Mouse (Mus musculus) hindbrain, postnatal 0 days (tissue): ENCODE data around the gene Cbr4. TPM values are rescaled to one million over a fixed set of nuclear protein-coding genes. Genes with fewer than 3 reads are reported as not detected.

Source experiments
- ATAC-seq: fragments of 200-750 bp; cut with Nextera tagmentation; 2 replicates; pipeline ENCODE4 v1.8.0; 2017; ENCODE audit warnings: mild to moderate bottlenecking, moderate TSS enrichment, moderate library complexity
- DNase-seq: peaks from one replicate; pipeline ENCODE4 v3.0.0-alpha.2; 2015; ENCODE audit warnings: low spot score
- H3K27ac ChIP-seq: fragments of 300-500 bp; sonication (generic); 2 replicates; pipeline ENCODE4 v1.5.1; 2014; ENCODE audit warnings: mild to moderate bottlenecking
- H3K27me3 ChIP-seq: fragments of 300-500 bp; sonication (generic); 2 replicates; pipeline ENCODE4 v1.6.1; 2014; ENCODE audit warnings: low read length, mixed read lengths; ENCODE audit not compliant: insufficient read depth
- H3K36me3 ChIP-seq: fragments of 300-500 bp; sonication (generic); 2 replicates; pipeline ENCODE4 v1.6.1; 2014; ENCODE audit warnings: low read length, mixed read lengths; ENCODE audit not compliant: insufficient read depth
- H3K4me1 ChIP-seq: fragments of 300-500 bp; sonication (generic); 2 replicates; pipeline ENCODE4 v1.6.1; 2014; ENCODE audit warnings: antibody characterized with exemption, low read length, mixed read lengths; ENCODE audit not compliant: insufficient read depth
- H3K4me2 ChIP-seq: fragments of 300-500 bp; sonication (generic); 2 replicates; pipeline ENCODE4 v1.6.1; 2014; ENCODE audit warnings: low read depth, mild to moderate bottlenecking, low read length, moderate library complexity, mixed read lengths
- H3K4me3 ChIP-seq: fragments of 300-500 bp; sonication (generic); 2 replicates; pipeline ENCODE4 v1.5.1; 2014; ENCODE audit warnings: low read length
- H3K9ac ChIP-seq: fragments of 300-500 bp; sonication (generic); replicated peaks from 2 replicates; pipeline ENCODE4 v1.6.1; 2014; ENCODE audit warnings: mild to moderate bottlenecking, low read length, moderate library complexity, mixed read lengths
- H3K9me3 ChIP-seq: fragments of 300-500 bp; sonication (generic); 2 replicates; pipeline ENCODE4 v1.6.1; 2016; ENCODE audit warnings: low read length, mixed read lengths
- CTCF ChIP-seq: IDR thresholded peaks from 2 replicates; pipeline ENCODE4 v1.5.1; 2016; ENCODE audit warnings: antibody characterized with exemption, control low read depth, low read depth
- WGBS: fragments of 180-500 bp; shearing (Covaris S2); extraction: QIAGEN DNeasy Blood & Tissue Kit; methylation state at CpG from one replicate; pipeline ENCODE4 v1.1.7; 2014; 5-methylcytosine and 5-hydroxymethylcytosine counted together
- polyA plus RNA-seq: library from polyadenylated mRNA; unstranded; fragments of >200 nt; fragmentation: Nextera tagmentation; extraction: Ambion mirVana; gene quantifications from 2 replicates; pipeline ENCODE4 v1.2.1, GENCODE M21; 2015
- total RNA-seq: library from RNA; depleted of rRNA; stranded (reverse); fragments of >200 nt; gene quantifications from 2 replicates; pipeline ENCODE4 v1.2.3, GENCODE M21; 2014

The Cbr4 gene
- total and polyA plus RNA-seq, 2 experiments from 2014 or later = 10.1 to 24.5 TPM

DNA sequence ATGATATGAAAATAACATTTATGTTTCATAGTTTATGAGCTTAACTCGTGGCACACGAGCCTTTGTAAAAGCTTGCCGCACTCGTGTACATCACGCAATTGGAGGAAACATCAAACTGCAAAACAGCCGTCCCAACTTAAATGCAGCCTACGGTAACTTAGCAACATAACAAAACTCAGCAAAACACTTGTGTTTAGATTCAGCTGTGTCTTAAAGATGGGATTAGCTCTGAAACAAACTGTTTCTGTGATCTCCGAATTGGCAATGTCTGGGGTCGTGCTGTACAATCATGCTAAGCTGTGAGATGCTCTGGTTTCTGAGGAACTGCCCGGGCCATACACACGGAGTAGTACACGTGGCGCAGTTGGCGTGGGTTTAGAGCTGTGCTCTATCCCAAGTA lies 39.5 kb downstream of the Cbr4 start:
- DNase-seq (no peak), ATAC-seq (no peak)
- WGBS = 89% methylated on average over 14 of the region's 14 CpGs
- Histone ChIP-seq H3K27ac (no peak overlapping the region), H3K36me3 (no peaks in the 10 kb centered on the region; the same call in 1 of the 2 replicates), H3K27me3 (no peaks in the 10 kb centered on the region), H3K4me2 (no peak overlapping the region), H3K9me3 (no peaks in the 10 kb centered on the region), H3K9ac (no peak overlapping the region), H3K4me1 (no peaks in the 10 kb centered on the region), H3K4me3 (no peak overlapping the region)
- no peak for TF ChIP-seq CTCF

DNA sequence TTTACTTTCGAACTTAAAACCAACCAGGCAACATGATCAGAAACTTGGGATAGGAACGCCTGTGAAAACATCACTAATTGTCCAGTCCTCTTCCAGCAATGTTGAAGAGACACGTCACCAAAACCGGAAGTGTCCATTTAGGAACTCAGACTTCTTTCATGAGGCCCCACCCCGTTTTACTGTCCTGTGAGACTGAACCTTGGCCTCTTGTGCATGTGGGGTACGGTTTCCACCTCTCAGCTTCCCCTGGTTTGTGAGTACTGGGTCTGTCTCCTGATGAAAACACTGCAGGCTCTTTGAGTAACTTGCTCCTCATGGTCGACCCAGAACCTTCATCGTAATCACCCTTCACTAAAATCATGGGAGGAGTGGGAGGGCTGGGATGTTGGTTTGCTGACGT lies 40.7 kb downstream of the Cbr4 start:
- Histone ChIP-seq H3K9me3 (no peaks in the 10 kb centered on the region), H3K36me3 (no peaks in the 10 kb centered on the region; the same call in 1 of the 2 replicates), H3K27ac (no peak overlapping the region), H3K4me1 (no peaks in the 10 kb centered on the region), H3K4me3 (no peak overlapping the region), H3K27me3 (no peaks in the 10 kb centered on the region), H3K4me2 (no peak overlapping the region), H3K9ac (no peak overlapping the region)
- no peak for TF ChIP-seq CTCF
- no peak for DNase-seq
- 91% methylated on average over 9 of the region's 9 CpGs for WGBS
- ATAC-seq = no peak

DNA sequence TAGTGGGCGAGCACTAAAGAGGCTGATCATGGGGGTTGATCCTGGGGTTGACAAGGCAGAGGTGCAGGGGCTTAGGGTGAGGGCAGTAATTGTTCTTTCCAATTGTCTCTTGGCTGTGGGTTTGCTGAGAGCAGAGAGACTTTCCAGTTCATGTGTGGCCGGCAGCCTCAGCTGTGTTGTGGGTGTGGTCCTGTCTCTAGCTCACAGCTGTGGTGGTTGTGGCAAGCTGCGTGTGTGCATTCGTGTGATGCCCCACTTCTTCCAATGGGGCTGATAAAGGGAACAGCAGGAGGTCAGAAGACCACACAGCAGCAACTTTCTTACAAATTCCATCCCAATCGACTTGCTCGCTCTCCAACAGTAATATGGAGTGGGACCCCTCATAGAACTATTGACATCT lies 41.1 kb downstream of the Cbr4 start:
- H3K36me3 ChIP-seq = no peaks in the 10 kb centered on the region; the same call in 1 of the 2 replicates
- H3K4me3 ChIP-seq = no peak overlapping the region
- WGBS = 65% methylated on average over 6 of the region's 6 CpGs
- no peak overlapping the region for H3K4me2 ChIP-seq
- TF ChIP-seq CTCF = no peak
- H3K4me1 ChIP-seq = no peaks in the 10 kb centered on the region
- H3K9ac ChIP-seq = no peak overlapping the region
- DNase-seq (no peak), ATAC-seq (no peak)
- no peak overlapping the region for H3K27ac ChIP-seq
- H3K9me3 ChIP-seq = no peaks in the 10 kb centered on the region
- H3K27me3 ChIP-seq = no peaks in the 10 kb centered on the region

DNA sequence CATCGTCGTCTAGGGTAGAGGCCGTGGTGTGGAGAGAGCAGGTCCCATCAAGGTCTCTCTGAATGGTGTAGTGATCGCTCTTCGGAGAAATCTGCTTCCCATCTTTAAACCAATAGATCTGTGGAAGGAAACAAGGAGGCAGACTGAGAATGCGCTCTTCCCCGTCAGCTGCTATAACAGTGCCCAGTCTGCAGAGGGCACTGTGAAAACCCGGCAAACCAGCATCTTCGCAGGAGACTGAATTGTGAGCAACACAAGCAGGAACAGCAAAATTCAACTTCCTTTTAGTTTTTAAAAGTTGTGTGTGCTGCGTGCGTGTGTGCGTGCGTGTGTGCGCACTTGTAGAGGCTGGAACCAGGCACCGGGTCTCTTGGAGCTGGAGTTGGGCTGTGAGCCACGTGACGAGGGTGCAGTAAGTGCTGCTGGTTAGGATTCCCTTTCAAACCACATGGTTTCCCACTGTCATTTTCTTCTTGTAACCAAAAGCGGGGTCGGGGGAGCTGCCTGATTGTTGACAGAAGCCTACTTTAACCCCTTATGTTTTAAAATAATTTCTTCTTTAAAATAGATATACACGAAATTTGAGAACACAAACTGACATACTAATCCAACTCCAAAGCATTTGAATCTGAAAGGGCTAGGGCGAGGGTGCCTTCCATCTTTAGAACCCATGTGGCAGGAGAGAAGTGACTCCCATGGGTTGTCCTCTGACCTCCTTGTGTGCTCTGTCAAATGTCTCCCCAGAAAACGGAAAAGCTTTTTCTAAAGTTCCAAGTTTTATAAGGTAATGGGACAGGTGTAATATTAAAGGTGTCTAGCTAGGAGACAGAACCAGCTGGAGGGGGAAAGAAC lies 44.6 kb downstream of the Cbr4 start:
- WGBS = 68% methylated on average over 22 of the region's 22 CpGs
- Histone ChIP-seq H3K4me3 (no peak overlapping the region), H3K9ac (no peak overlapping the region), H3K36me3 (no peaks in the 10 kb centered on the region), H3K4me2 (no peak overlapping the region), H3K27me3 (no peaks in the 10 kb centered on the region), H3K4me1 (no peaks in the 10 kb centered on the region), H3K9me3 (no peaks in the 10 kb centered on the region), H3K27ac (no peak overlapping the region)
- ATAC-seq (no peak), DNase-seq (no peak)
- TF ChIP-seq CTCF = peak; percentile 57

DNA sequence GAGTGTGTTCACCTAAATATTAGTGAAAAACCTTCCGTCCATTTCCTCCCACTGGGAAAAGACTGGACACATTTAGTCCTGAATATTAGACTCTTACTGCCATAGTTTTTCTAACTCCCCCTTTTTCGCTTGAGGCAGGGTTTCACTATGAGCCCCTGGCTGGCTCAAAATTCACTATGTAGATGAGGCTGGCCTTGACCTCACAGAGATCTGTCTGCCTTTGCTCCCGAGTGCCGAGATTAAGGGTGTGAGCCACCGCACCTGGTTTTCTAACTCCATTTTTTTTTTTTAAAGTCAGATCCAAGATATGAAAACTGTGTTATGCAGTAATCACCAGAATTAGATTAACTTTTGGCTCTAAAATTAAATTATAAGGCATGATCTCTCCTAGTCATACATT lies 45.3 kb downstream of the Cbr4 start:
- DNase-seq (no peak), ATAC-seq (no peak)
- Histone ChIP-seq H3K27ac (no peak overlapping the region), H3K36me3 (no peaks in the 10 kb centered on the region), H3K9ac (no peak overlapping the region), H3K4me2 (no peak overlapping the region), H3K4me3 (no peak overlapping the region), H3K27me3 (no peaks in the 10 kb centered on the region), H3K4me1 (no peaks in the 10 kb centered on the region), H3K9me3 (no peaks in the 10 kb centered on the region)
- 83% methylated on average over 5 of the region's 5 CpGs for WGBS
- no peak for TF ChIP-seq CTCF

DNA sequence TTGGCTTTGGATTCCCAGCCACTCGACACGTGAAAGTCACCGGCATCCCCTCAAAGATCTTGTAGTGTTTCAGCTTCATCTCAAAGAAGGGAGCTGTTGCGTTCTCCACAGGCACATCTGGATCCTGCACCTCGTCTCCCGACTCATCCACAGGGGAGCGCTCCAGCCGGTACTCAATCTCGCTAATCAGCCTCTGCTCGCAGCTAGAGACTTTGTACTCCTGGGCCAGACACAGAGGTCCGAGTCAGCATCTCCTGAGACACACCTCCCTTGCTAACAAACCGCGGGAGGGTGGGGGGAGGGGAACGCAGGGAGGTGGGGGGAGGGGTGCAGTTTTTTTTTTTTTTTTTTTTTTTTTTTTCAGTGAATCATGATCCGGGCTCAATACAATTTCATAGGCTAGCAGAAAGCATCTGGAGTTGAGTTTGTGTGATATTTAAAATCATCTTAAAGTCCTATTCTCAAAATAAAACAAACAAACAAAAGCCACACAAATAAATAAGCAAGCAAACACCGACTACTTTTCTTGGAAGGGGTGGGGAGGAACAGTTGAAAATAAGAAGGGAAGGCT lies 45.9 kb downstream of the Cbr4 start:
- no peak overlapping the region for H3K9ac ChIP-seq
- TF ChIP-seq CTCF = no peak
- no peaks in the 10 kb centered on the region for H3K4me1 ChIP-seq
- H3K27ac ChIP-seq = no peak overlapping the region
- no peaks in the 10 kb centered on the region for H3K27me3 ChIP-seq
- 47% methylated on average over 16 of the region's 16 CpGs for WGBS
- DNase-seq (no peak), ATAC-seq (no peak)
- no peak overlapping the region for H3K4me2 ChIP-seq
- H3K36me3 ChIP-seq = no peaks in the 10 kb centered on the region
- H3K4me3 ChIP-seq = no peak overlapping the region
- H3K9me3 ChIP-seq = no peaks in the 10 kb centered on the region

DNA sequence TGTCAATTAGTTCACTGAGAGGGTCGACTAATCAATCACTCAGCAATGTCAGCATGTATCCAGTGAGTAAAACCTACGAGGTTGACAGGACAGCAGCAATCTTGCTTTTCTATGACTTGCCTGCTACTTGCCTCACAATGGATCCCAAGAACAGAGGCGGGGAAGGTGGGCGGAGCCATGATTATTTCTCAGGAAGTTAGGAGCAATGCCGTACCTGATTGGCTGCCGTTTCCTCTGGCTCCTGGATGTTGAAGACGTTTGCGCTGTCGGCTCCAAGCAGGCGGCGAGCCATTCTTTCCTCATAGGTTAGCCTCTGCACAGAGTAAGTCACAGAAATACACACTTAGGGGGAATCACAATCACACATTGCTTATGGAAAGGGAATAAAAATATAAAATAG lies 47.9 kb downstream of the Cbr4 start:
- no peaks in the 10 kb centered on the region for H3K27me3 ChIP-seq
- H3K27ac ChIP-seq = no peak overlapping the region
- DNase-seq (peak; percentile 33), ATAC-seq (no peak)
- no peaks in the 10 kb centered on the region for H3K4me1 ChIP-seq
- no peaks in the 10 kb centered on the region for H3K9me3 ChIP-seq
- WGBS = 67% methylated on average over 11 of the region's 11 CpGs
- no peak overlapping the region for H3K4me2 ChIP-seq
- H3K36me3 ChIP-seq = no peaks in the 10 kb centered on the region
- TF ChIP-seq CTCF = no peak
- no peak overlapping the region for H3K9ac ChIP-seq
- H3K4me3 ChIP-seq = no peak overlapping the region
